Mouse (Mus musculus): ENCODE measurements around the gene Pde4b. TPM values are rescaled to one million over a fixed set of nuclear protein-coding genes. Genes with fewer than 3 reads are reported as not detected.
"Not testable (repeated sequence)": the region's sequence is repeated elsewhere in the genome, so short reads cannot be mapped to it uniquely, and the experiment has no call there.

Pde4b gene
- polyA plus RNA-seq, 1 experiment from 2014 or later: 11.9 TPM

DNA sequence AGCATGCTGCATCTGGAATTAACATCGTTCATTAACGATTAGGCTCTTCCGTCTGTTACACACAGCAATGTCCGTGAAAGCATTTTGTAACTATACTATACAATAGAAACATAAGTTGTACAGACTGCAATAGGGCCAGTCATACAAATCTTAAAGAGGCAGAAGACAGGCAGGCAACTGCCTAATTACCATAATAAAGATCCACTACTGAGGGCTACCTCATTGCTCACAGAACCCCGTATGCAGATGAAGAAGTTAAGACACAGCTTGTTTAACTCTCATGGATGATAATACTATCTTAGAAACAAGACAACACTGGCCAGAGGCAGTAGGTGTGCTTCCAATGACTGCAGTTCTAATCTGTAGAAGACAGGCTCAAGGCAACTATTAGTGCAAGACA lies 405.6 kb downstream of the Pde4b start:
- no peak for TF ChIP-seq CTCF (IDR thresholded peaks at IDR 0.05; ENCODE audit: low read depth)
- Histone ChIP-seq H3K36me3 (ENCODE audit: insufficient read depth, low read length) (no peaks in the 10 kb centered on the region), H3K4me3 (replicated peaks; ENCODE audit: low read depth, low read length) (no peak overlapping the region), H3K27ac (no peak overlapping the region), H3K4me1 (replicated peaks; ENCODE audit: insufficient read depth, low read length) (no peaks in the 10 kb centered on the region), H3K27me3 (ENCODE audit: insufficient read depth, low read length) (no peaks in the 10 kb centered on the region), H3K9ac (ENCODE audit: low read depth, low read length) (no peak overlapping the region), H3K9me3 (replicated peaks; ENCODE audit: low read length) (no peaks in the 10 kb centered on the region), H3K4me2 (ENCODE audit: low read length) (no peak overlapping the region)
- DNase-seq (ENCODE audit: low spot score): no peak
- ATAC-seq (replicated peaks; ENCODE audit: low FRiP score, low read depth): no peak
- WGBS: 94% methylated on average over 5 of the region's 5 CpGs

DNA sequence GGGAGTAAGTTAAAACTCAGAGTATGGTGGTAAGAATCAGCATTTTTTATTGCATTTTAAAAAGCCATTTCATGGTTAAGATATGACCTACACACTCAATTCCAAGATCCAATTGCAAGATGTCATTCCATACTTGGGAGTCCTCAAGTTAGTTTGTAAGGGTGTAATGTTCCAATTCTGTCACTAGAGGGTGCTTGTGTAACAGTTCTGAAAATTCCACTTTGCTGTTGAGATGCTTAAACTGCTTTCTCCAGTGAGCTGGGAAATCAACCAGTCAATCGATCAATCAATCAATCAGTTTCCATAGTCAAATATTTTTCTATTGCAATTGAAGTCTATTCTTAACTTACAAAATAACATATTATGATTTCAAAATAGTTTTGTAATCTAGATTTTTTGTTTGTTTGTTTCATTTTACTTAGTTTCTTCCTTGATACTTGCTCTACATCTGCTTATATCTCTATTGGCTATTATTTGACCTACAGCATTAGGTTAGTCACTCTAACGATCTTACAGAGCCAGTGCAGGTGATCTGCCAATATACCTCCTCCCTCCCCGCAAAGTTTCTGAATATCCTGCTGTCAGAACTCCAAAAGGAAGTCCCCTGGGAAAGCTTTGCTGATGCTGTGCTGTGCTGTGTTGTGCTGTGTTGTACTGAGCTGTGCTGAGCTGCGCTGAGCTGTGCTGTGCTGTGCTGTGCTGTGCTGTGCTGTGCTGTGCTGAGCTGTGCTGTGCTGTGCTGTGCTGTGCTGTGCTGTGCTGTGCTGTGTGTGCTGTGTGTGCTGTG lies 406.2 kb downstream of the Pde4b start:
- H3K9ac ChIP-seq (ENCODE audit: low read depth, low read length): no peak overlapping the region
- 0 out of 2 replicates have a peak, but pooled peaks have one; percentile 21 for ATAC-seq (replicated peaks; ENCODE audit: low FRiP score, low read depth)
- H3K4me3 ChIP-seq (replicated peaks; ENCODE audit: low read depth, low read length): no peak overlapping the region
- H3K27ac ChIP-seq: no peak overlapping the region
- no peaks in the 10 kb centered on the region for H3K27me3 ChIP-seq (ENCODE audit: insufficient read depth, low read length)
- no peaks in the 10 kb centered on the region for H3K9me3 ChIP-seq (replicated peaks; ENCODE audit: low read length)
- DNase-seq (ENCODE audit: low spot score): peak; percentile 88
- H3K36me3 ChIP-seq (ENCODE audit: insufficient read depth, low read length): no peaks in the 10 kb centered on the region
- no peak overlapping the region for H3K4me2 ChIP-seq (ENCODE audit: low read length)
- TF ChIP-seq CTCF (IDR thresholded peaks at IDR 0.05; ENCODE audit: low read depth): peak; percentile 95
- H3K4me1 ChIP-seq (replicated peaks; ENCODE audit: insufficient read depth, low read length): no peaks in the 10 kb centered on the region
- 45% methylated on average over 4 of the region's 4 CpGs for WGBS

- 96% methylated on average over 10 of the region's 10 CpGs for WGBS
- not testable (repeated sequence) for H3K27me3 ChIP-seq (ENCODE audit: insufficient read depth, low read length); H3K36me3 ChIP-seq (ENCODE audit: insufficient read depth, low read length); H3K4me3 ChIP-seq (replicated peaks; ENCODE audit: low read depth, low read length); H3K9ac ChIP-seq (ENCODE audit: low read depth, low read length); ATAC-seq (replicated peaks; ENCODE audit: low FRiP score, low read depth); H3K27ac ChIP-seq; DNase-seq (ENCODE audit: low spot score); H3K4me1 ChIP-seq (replicated peaks; ENCODE audit: insufficient read depth, low read length); H3K4me2 ChIP-seq (ENCODE audit: low read length); H3K9me3 ChIP-seq (replicated peaks; ENCODE audit: low read length)
These were observed 406.9 kb downstream of the Pde4b start for GRCm38 (mm10) chr4:102494203-102494602.

DNA sequence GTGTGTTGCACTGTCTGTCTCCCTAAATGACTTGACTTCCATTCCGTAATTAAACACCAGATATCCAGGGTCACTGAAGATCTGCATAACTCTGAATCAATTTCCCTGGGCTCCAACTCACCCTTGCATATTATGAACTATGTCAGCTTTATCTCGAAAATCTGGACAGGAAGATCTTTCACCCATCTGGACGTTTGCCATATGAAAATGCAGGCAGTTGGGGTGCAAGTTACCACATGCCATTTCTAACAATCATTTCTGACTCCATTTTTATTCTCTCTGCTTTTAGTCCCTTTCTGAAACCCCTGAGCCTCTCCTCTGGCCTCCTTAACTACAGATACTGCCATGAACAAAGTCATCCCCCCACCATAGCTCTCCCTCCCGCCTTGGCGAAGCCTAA lies 407.7 kb downstream of the Pde4b start:
- no peak for TF ChIP-seq CTCF (IDR thresholded peaks at IDR 0.05; ENCODE audit: low read depth)
- Histone ChIP-seq H3K9me3 (replicated peaks; ENCODE audit: low read length) (no peaks in the 10 kb centered on the region), H3K27me3 (ENCODE audit: insufficient read depth, low read length) (no peaks in the 10 kb centered on the region), H3K36me3 (ENCODE audit: insufficient read depth, low read length) (no peaks in the 10 kb centered on the region), H3K4me2 (ENCODE audit: low read length) (no peak overlapping the region), H3K4me3 (replicated peaks; ENCODE audit: low read depth, low read length) (no peak overlapping the region), H3K27ac (no peak overlapping the region), H3K4me1 (replicated peaks; ENCODE audit: insufficient read depth, low read length) (no peaks in the 10 kb centered on the region), H3K9ac (ENCODE audit: low read depth, low read length) (no peak overlapping the region)
- ATAC-seq (replicated peaks; ENCODE audit: low FRiP score, low read depth) (no peak), DNase-seq (ENCODE audit: low spot score) (no peak)
- 60% methylated on average over 5 of the region's 5 CpGs for WGBS

DNA sequence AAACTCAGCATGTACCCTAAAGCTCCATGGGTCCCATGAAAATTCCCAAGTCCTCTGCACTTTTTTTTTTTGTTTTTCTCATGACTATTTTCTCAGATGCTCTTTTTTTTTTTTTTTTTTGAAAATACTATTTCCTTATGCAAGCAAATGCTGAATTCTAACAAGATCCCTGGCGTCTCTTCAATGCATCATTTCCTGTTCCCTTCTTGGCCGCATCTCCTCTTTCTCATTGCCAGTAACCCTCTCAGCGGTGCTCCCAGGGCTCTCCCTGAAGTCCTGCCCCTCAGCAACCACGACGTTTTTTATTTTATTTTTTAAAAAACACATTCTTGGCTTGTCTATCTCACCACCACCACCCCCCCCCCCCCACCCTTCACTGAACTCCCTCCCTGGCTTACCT lies 408.1 kb downstream of the Pde4b start:
- TF ChIP-seq CTCF (IDR thresholded peaks at IDR 0.05; ENCODE audit: low read depth): no peak
- Histone ChIP-seq H3K27me3 (ENCODE audit: insufficient read depth, low read length) (no peaks in the 10 kb centered on the region), H3K4me2 (ENCODE audit: low read length) (no peak overlapping the region), H3K36me3 (ENCODE audit: insufficient read depth, low read length) (no peaks in the 10 kb centered on the region), H3K27ac (no peak overlapping the region), H3K9ac (ENCODE audit: low read depth, low read length) (no peak overlapping the region), H3K4me3 (replicated peaks; ENCODE audit: low read depth, low read length) (no peak overlapping the region), H3K9me3 (replicated peaks; ENCODE audit: low read length) (no peaks in the 10 kb centered on the region), H3K4me1 (replicated peaks; ENCODE audit: insufficient read depth, low read length) (no peaks in the 10 kb centered on the region)
- ATAC-seq (replicated peaks; ENCODE audit: low FRiP score, low read depth): no peak
- 44% methylated on average over 5 of the region's 5 CpGs for WGBS
- DNase-seq (ENCODE audit: low spot score): peak; percentile 48

DNA sequence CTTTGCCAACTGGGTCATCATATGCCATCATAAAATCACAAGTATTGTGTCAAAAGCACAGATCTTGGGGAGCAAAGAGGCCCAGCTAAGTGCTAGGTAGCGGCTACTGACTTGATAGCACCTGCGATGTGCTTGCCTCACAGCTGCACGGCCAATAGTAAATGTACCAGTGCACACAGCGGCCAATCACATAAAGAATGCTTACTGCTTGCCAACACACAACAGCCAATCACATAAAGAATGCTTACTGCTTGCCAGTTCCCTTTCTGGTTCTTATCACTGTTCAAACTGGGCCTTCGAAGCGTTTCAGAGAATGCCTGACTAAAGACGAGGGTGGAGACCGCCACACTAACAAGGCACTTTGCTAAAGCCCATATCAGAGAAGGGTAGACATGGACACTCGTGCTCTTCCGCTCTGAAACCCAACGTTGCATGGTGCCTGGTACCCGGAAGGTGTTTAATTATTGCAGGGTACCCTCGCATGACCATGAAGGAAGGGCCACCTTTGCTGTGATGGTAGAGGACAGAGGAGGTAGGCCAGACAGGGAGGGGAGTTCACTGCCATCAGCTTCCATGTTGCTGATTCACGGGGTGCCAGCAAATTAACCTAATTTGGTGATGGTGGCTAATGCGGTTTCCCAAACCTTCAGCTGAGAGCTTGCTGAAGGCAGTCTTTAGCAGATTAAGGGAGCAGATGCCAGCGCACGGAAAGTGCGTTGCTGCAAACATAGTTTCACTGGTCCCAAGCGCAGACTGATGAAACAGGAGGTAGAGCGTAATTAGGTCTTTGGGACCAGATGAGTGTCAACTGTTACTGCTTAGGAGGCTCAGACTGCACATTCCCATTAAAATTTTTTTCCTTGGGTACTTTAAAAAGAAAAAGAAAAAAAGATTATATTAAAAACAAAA lies 409.2 kb downstream of the Pde4b start:
- WGBS: 89% methylated on average over 20 of the region's 20 CpGs
- no peaks in the 10 kb centered on the region for H3K27me3 ChIP-seq (ENCODE audit: insufficient read depth, low read length)

More for the DNA sequence above, 409.2 kb downstream of the Pde4b start:
- Histone ChIP-seq H3K4me1 (replicated peaks; ENCODE audit: insufficient read depth, low read length) (no peaks in the 10 kb centered on the region), H3K36me3 (ENCODE audit: insufficient read depth, low read length) (no peaks in the 10 kb centered on the region), H3K4me3 (replicated peaks; ENCODE audit: low read depth, low read length) (no peak overlapping the region), H3K9me3 (replicated peaks; ENCODE audit: low read length) (no peaks in the 10 kb centered on the region), H3K27ac (no peak overlapping the region), H3K4me2 (ENCODE audit: low read length) (no peak overlapping the region), H3K9ac (ENCODE audit: low read depth, low read length) (no peak overlapping the region)
- no peak for TF ChIP-seq CTCF (IDR thresholded peaks at IDR 0.05; ENCODE audit: low read depth)
- no peak for DNase-seq (ENCODE audit: low spot score)
- ATAC-seq (replicated peaks; ENCODE audit: low FRiP score, low read depth): no peak

Data from kidney, postnatal 0 days (tissue).